Mouse (Mus musculus): ENCODE results near the gene Lpar1. TPM values are rescaled to one million over a fixed set of nuclear protein-coding genes. Genes with fewer than 3 reads are reported as not detected.
A peak's percentile ranks its signal among the peaks of the same experiment; 100 is the strongest.

Lpar1 gene
- polyA plus RNA-seq, 1 experiment from 2014 or later = 253 TPM

DNA sequence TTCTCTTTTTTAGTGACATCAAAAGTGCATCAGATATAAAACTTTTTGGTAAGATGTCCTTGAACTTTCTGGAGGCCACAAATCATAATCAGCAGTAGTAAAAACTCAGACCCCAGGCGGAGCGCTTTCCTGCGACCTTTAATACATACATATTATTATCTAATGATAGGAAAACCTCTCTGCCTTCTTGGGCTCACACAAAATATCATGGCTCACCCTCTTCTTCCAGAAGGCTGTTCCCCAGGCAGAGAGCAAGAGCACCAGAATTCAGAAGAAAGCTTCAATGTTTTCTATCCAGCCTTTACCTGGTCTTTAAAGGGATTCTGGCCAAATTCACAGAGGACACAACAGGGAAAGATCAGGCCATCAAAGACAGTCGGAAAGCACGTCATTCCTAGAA, 23.0 kb downstream of the Lpar1 start:
- Histone ChIP-seq H3K4me3 (replicated peaks) (no peak overlapping the region), H3K4me2 (peak overlapping the region; percentile 29; the same call in 1 of the 2 replicates), H3K4me1 (replicated peaks) (peaks cover 72% of the 10 kb centered on the region), H3K27me3 (no peaks in the 10 kb centered on the region), H3K9me3 (no peaks in the 10 kb centered on the region), H3K36me3 (no peaks in the 10 kb centered on the region), H3K9ac (replicated peaks) (no peak overlapping the region), H3K27ac (peak overlapping the region; percentile 42; the same call in 1 of the 2 replicates)
- 29% methylated on average over 5 of the region's 5 CpGs for WGBS
- no peak for ATAC-seq (ENCODE audit: insufficient number of reproducible peaks, insufficient read depth, low FRiP score, low TSS enrichment, low read depth)

- Histone ChIP-seq H3K4me2 (peak overlapping the region; percentile 29), H3K27me3 (no peaks in the 10 kb centered on the region), H3K4me1 (replicated peaks) (peaks cover 73% of the 10 kb centered on the region), H3K9ac (replicated peaks) (no peak overlapping the region), H3K36me3 (no peaks in the 10 kb centered on the region), H3K27ac (no peak overlapping the region), H3K9me3 (no peaks in the 10 kb centered on the region), H3K4me3 (replicated peaks) (no peak overlapping the region)
- no peak for ATAC-seq (ENCODE audit: insufficient number of reproducible peaks, insufficient read depth, low FRiP score, low TSS enrichment, low read depth)
- WGBS = 10% methylated on average over 3 of the region's 3 CpGs
Observed at GRCm38 (mm10) chr4:58530279-58530678, 23.4 kb downstream of the Lpar1 start.

- Histone ChIP-seq H3K9ac (replicated peaks) (no peak overlapping the region), H3K4me2 (no peak overlapping the region), H3K36me3 (0 out of 2 replicates have a peak, but pooled peaks cover 4% of the 10 kb centered on the region), H3K9me3 (no peaks in the 10 kb centered on the region), H3K4me1 (replicated peaks) (peaks cover 66% of the 10 kb centered on the region), H3K4me3 (replicated peaks) (no peak overlapping the region), H3K27ac (no peak overlapping the region), H3K27me3 (no peaks in the 10 kb centered on the region)
- no peak for ATAC-seq (ENCODE audit: insufficient number of reproducible peaks, insufficient read depth, low FRiP score, low TSS enrichment, low read depth)
- WGBS = 86% methylated on average over 3 of the region's 3 CpGs
Observed at GRCm38 (mm10) chr4:58527852-58528251, 25.8 kb downstream of the Lpar1 start.

- ATAC-seq (ENCODE audit: insufficient number of reproducible peaks, insufficient read depth, low FRiP score, low TSS enrichment, low read depth) = no peak
- Histone ChIP-seq H3K9me3 (no peaks in the 10 kb centered on the region), H3K9ac (replicated peaks) (0 out of 2 replicates have a peak overlapping the region, but pooled peaks have one; percentile 8), H3K27me3 (no peaks in the 10 kb centered on the region), H3K36me3 (peaks cover 9% of the 10 kb centered on the region; the same call in 1 of the 2 replicates), H3K4me3 (replicated peaks) (no peak overlapping the region; the same call in 1 of the 2 replicates), H3K27ac (peak overlapping the region; percentile 66), H3K4me2 (peak overlapping the region; percentile 17), H3K4me1 (replicated peaks) (peaks cover 83% of the 10 kb centered on the region)
- WGBS = 13% methylated on average over 8 of the region's 8 CpGs
Observed at GRCm38 (mm10) chr4:58521137-58521536, 32.6 kb downstream of the Lpar1 start.

DNA sequence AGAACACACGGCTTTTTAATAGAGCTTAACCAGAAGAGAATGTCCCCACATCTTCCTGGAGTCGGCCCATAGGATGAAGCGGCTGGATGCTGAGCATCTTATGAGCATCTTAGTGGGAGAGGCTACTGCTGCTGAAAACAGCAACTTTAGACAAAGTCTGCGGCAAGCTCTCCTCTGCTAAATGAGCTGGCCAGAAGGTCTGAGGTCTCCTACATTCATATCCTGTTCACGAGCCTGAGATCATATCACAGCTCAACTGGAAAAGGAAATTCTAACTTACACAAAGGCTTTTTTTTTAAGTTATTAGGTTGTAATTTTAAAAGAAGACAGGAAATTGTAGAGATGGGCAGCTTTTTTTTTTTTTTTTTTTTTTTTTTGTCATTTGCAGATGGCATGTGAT, 33.2 kb downstream of the Lpar1 start:
- H3K4me2 ChIP-seq = 0 out of 2 replicates have a peak overlapping the region, but pooled peaks have one; percentile 17
- WGBS = 46% methylated on average over 5 of the region's 5 CpGs
- H3K9me3 ChIP-seq = no peaks in the 10 kb centered on the region
- no peaks in the 10 kb centered on the region for H3K27me3 ChIP-seq
- H3K9ac ChIP-seq (replicated peaks) = no peak overlapping the region
- peaks cover 78% of the 10 kb centered on the region for H3K4me1 ChIP-seq (replicated peaks)
- H3K27ac ChIP-seq = peak overlapping the region; percentile 72
- no peak overlapping the region for H3K4me3 ChIP-seq (replicated peaks)
- no peak for ATAC-seq (ENCODE audit: insufficient number of reproducible peaks, insufficient read depth, low FRiP score, low TSS enrichment, low read depth)
- peaks cover 9% of the 10 kb centered on the region; the same call in 1 of the 2 replicates for H3K36me3 ChIP-seq

- H3K4me3 ChIP-seq (replicated peaks) = no peak overlapping the region
- no peak overlapping the region for H3K9ac ChIP-seq (replicated peaks)
- H3K4me2 ChIP-seq = no peak overlapping the region
- no peaks in the 10 kb centered on the region for H3K27me3 ChIP-seq
- H3K27ac ChIP-seq = 0 out of 2 replicates have a peak overlapping the region, but pooled peaks have one; percentile 45
- no peak for ATAC-seq (ENCODE audit: insufficient number of reproducible peaks, insufficient read depth, low FRiP score, low TSS enrichment, low read depth)
- 60% methylated on average over 4 of the region's 4 CpGs for WGBS
- H3K36me3 ChIP-seq = peaks cover 11% of the 10 kb centered on the region; the same call in 1 of the 2 replicates
- peaks cover 72% of the 10 kb centered on the region for H3K4me1 ChIP-seq (replicated peaks)
- H3K9me3 ChIP-seq = no peaks in the 10 kb centered on the region
Observed at GRCm38 (mm10) chr4:58519891-58520290, 33.8 kb downstream of the Lpar1 start.

- H3K4me1 ChIP-seq (replicated peaks) = peaks cover 64% of the 10 kb centered on the region
- no peaks in the 10 kb centered on the region for H3K9me3 ChIP-seq
- WGBS = 14% methylated on average over 9 of the region's 9 CpGs
- no peaks in the 10 kb centered on the region for H3K27me3 ChIP-seq
- H3K27ac ChIP-seq = peak overlapping the region; percentile 78
- peak; percentile 63 for ATAC-seq (ENCODE audit: insufficient number of reproducible peaks, insufficient read depth, low FRiP score, low TSS enrichment, low read depth)
- no peak overlapping the region for H3K9ac ChIP-seq (replicated peaks)
- peaks cover 12% of the 10 kb centered on the region; the same call in 1 of the 2 replicates for H3K36me3 ChIP-seq
- H3K4me2 ChIP-seq = no peak overlapping the region
- no peak overlapping the region for H3K4me3 ChIP-seq (replicated peaks)
Observed at GRCm38 (mm10) chr4:58518215-58518988, 35.3 kb downstream of the Lpar1 start.

- ATAC-seq (ENCODE audit: insufficient number of reproducible peaks, insufficient read depth, low FRiP score, low TSS enrichment, low read depth) = no peak; the same call in 1 of the 2 replicates
- Histone ChIP-seq H3K9me3 (no peaks in the 10 kb centered on the region), H3K4me2 (no peak overlapping the region), H3K4me1 (replicated peaks) (peaks cover 58% of the 10 kb centered on the region), H3K27me3 (no peaks in the 10 kb centered on the region), H3K36me3 (peaks cover 18% of the 10 kb centered on the region; the same call in 1 of the 2 replicates), H3K4me3 (replicated peaks) (no peak overlapping the region), H3K27ac (peak overlapping the region; percentile 78), H3K9ac (replicated peaks) (no peak overlapping the region)
- WGBS = 47% methylated on average over 3 of the region's 3 CpGs
Observed at GRCm38 (mm10) chr4:58516810-58517209, 36.9 kb downstream of the Lpar1 start.

GRCm38 (mm10) chr4:58516221-58516620, 37.5 kb downstream of the Lpar1 start:
- H3K9me3 ChIP-seq = no peaks in the 10 kb centered on the region
- H3K27ac ChIP-seq = peak overlapping the region; percentile 58
- H3K9ac ChIP-seq (replicated peaks) = no peak overlapping the region
- H3K27me3 ChIP-seq = no peaks in the 10 kb centered on the region
- H3K36me3 ChIP-seq = peaks cover 22% of the 10 kb centered on the region; the same call in 1 of the 2 replicates
- H3K4me1 ChIP-seq (replicated peaks) = peaks cover 52% of the 10 kb centered on the region
- H3K4me2 ChIP-seq = no peak overlapping the region
- H3K4me3 ChIP-seq (replicated peaks) = no peak overlapping the region
- no peak for ATAC-seq (ENCODE audit: insufficient number of reproducible peaks, insufficient read depth, low FRiP score, low TSS enrichment, low read depth)
- WGBS = 50% methylated on average over 5 of the region's 5 CpGs

- H3K9ac ChIP-seq (replicated peaks) = no peak overlapping the region
- WGBS = 85% methylated on average over 3 of the region's 3 CpGs
- no peak for ATAC-seq (ENCODE audit: insufficient number of reproducible peaks, insufficient read depth, low FRiP score, low TSS enrichment, low read depth)
- no peaks in the 10 kb centered on the region for H3K9me3 ChIP-seq
- no peaks in the 10 kb centered on the region for H3K27me3 ChIP-seq
- H3K4me1 ChIP-seq (replicated peaks) = peaks cover 44% of the 10 kb centered on the region
- H3K27ac ChIP-seq = no peak overlapping the region
- H3K36me3 ChIP-seq = peaks cover 27% of the 10 kb centered on the region
- no peak overlapping the region for H3K4me2 ChIP-seq
- H3K4me3 ChIP-seq (replicated peaks) = no peak overlapping the region
Observed at GRCm38 (mm10) chr4:58511554-58511953, 42.1 kb downstream of the Lpar1 start.

GRCm38 (mm10) chr4:58508833-58509232, 44.9 kb downstream of the Lpar1 start:
- Histone ChIP-seq H3K4me1 (replicated peaks) (peaks cover 59% of the 10 kb centered on the region), H3K9ac (replicated peaks) (no peak overlapping the region), H3K27me3 (no peaks in the 10 kb centered on the region), H3K4me3 (replicated peaks) (no peak overlapping the region), H3K27ac (peak overlapping the region; percentile 53; the same call in 1 of the 2 replicates), H3K4me2 (no peak overlapping the region), H3K36me3 (peaks cover 32% of the 10 kb centered on the region), H3K9me3 (no peaks in the 10 kb centered on the region)
- 58% methylated on average over 7 of the region's 7 CpGs for WGBS
- no peak for ATAC-seq (ENCODE audit: insufficient number of reproducible peaks, insufficient read depth, low FRiP score, low TSS enrichment, low read depth)
